Mouse (Mus musculus): ENCODE results near the gene Arhgef11.

DNA sequence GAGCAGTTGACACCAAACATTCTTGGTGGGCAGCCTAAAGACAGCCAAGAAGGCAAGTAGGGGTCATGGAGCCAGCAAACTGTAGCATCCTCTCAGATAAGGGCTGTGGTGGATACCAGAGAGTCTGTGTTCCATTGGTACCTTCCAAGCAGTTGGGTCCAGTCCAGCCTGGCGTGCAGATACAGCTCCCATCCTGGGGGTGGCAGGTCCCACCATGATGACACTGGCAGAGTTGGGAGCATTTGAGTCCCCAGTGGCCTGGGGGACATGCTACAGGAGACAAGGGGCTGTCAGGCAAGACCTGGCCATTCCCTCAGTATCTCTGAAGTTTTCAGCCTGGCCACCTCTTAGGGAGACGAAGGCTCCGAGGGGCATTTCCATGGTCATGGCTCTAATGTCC lies 135.2 kb downstream of the Arhgef11 start:
- TF ChIP-seq CTCF (IDR thresholded peaks at IDR 0.05 in 2 of 3, conservative IDR thresholded peaks at IDR 0.05 in 1 of 3; ENCODE audit: control insufficient read depth in 1 of 3, insufficient read depth in 1 of 3, low read depth in 2 of 3, low read length in 3 of 3, poor library complexity in 1 of 3, severe bottlenecking in 1 of 3) = no peak
- no peak for TF ChIP-seq POLR2A (IDR thresholded peaks at IDR 0.05; ENCODE audit: control insufficient read depth in 1 of 2, insufficient read depth in 1 of 2, low read depth in 1 of 2, low read length in 2 of 2, poor library complexity in 1 of 2)
- no peak for TF ChIP-seq EP300 (IDR thresholded peaks at IDR 0.05; ENCODE audit: low read depth in 1 of 2, low read length in 2 of 2)
- TF ChIP-seq UBTF (IDR thresholded peaks at IDR 0.05; ENCODE audit: borderline replicate concordance, insufficient read depth, low read depth, low read length) = no peak
- TF ChIP-seq ETS1 (IDR thresholded peaks at IDR 0.05; ENCODE audit: low read depth, low read length) = no peak
- TF ChIP-seq ZC3H11A (IDR thresholded peaks at IDR 0.05; ENCODE audit: low read depth, low read length) = no peak
- TF ChIP-seq HCFC1 (IDR thresholded peaks at IDR 0.05; ENCODE audit: low read depth, low read length) = no peak
- TF ChIP-seq MAZ (IDR thresholded peaks at IDR 0.05; ENCODE audit: low read depth, low read length) = no peak
- TF ChIP-seq CHD1 (IDR thresholded peaks at IDR 0.05; ENCODE audit: low read depth, low read length) = no peak
- no peak for TF ChIP-seq USF2 (IDR thresholded peaks at IDR 0.05; ENCODE audit: borderline replicate concordance in 1 of 2, insufficient read depth in 1 of 2, low read depth in 1 of 2, low read length in 2 of 2)
